8 mouse cellular contexts compared by ENCODE assay signal in genomic region chr6:117249230-117249921, GRCm38 (mm10).
DNase-seq lines count a peak whose midpoint lies in the region; ATAC-seq and TF ChIP-seq lines count a peak whose summit lies in the region.

No protein-coding gene starts in this region.

- H3K27me3 ChIP-seq in midbrain, embryonic 11.5 days (ENCODE audit: control insufficient read depth, insufficient read depth, low read length) = no peaks in the 10 kb centered on the region
- H3K27me3 ChIP-seq in midbrain, embryonic 14.5 days (ENCODE audit: control insufficient read depth, insufficient read depth, low read length) = no peaks in the 10 kb centered on the region
- H3K27me3 ChIP-seq in limb, embryonic 10.5 days (ENCODE audit: low read depth, poor library complexity, severe bottlenecking) = no peaks in the 10 kb centered on the region

- no peak overlapping the region for H3K4me3 ChIP-seq in midbrain, embryonic 11.5 days (ENCODE audit: low read depth, low read length)
- H3K4me3 ChIP-seq in midbrain, embryonic 14.5 days (replicated peaks; ENCODE audit: low read depth, low read length) = no peak overlapping the region
- H3K4me3 ChIP-seq in cortical plate, adult 2 months (ENCODE audit: insufficient read depth, low read length) = no peak overlapping the region
- H3K4me3 ChIP-seq in limb, embryonic 10.5 days = no peak overlapping the region

- peak; percentile 28; the same call in 1 of the 2 replicates for TF ChIP-seq CTCF in cortical plate, adult 2 months (IDR thresholded peaks at IDR 0.05; ENCODE audit: extremely low read depth, insufficient read depth, low read length)

- H3K9me3 ChIP-seq in midbrain, embryonic 11.5 days (ENCODE audit: control insufficient read depth, low read length) = no peaks in the 10 kb centered on the region
- H3K9me3 ChIP-seq in midbrain, embryonic 14.5 days (ENCODE audit: control insufficient read depth, low read length) = no peaks in the 10 kb centered on the region
- no peaks in the 10 kb centered on the region for H3K9me3 ChIP-seq in limb, embryonic 10.5 days (replicated peaks)

- TF ChIP-seq POLR2A in cortical plate, adult 2 months (IDR thresholded peaks at IDR 0.05; ENCODE audit: extremely low read depth, insufficient read depth, low read length) = no peak

- no peak for ATAC-seq in midbrain, embryonic 11.5 days (ENCODE audit: low FRiP score)
- ATAC-seq in midbrain, embryonic 14.5 days (ENCODE audit: low FRiP score, low TSS enrichment) = no peak
- ATAC-seq in inflammation-experienced regulatory T-cells, adult 6 months = no peak

- no peaks in the 10 kb centered on the region for H3K36me3 ChIP-seq in midbrain, embryonic 11.5 days (ENCODE audit: control insufficient read depth, insufficient read depth, low read length)
- no peaks in the 10 kb centered on the region for H3K36me3 ChIP-seq in midbrain, embryonic 14.5 days (ENCODE audit: control insufficient read depth, insufficient read depth, low read length)
- H3K36me3 ChIP-seq in limb, embryonic 10.5 days = no peaks in the 10 kb centered on the region

- H3K4me1 ChIP-seq in midbrain, embryonic 11.5 days (ENCODE audit: control insufficient read depth, insufficient read depth, low read length) = peaks cover 8% of the 10 kb centered on the region; the same call in 1 of the 2 replicates
- H3K4me1 ChIP-seq in midbrain, embryonic 14.5 days (ENCODE audit: control insufficient read depth, insufficient read depth, low read length) = no peaks in the 10 kb centered on the region
- no peaks in the 10 kb centered on the region for H3K4me1 ChIP-seq in cortical plate, adult 2 months (ENCODE audit: control insufficient read depth, insufficient read depth, low read length)
- peaks cover 38% of the 10 kb centered on the region for H3K4me1 ChIP-seq in limb, embryonic 10.5 days

- H3K4me2 ChIP-seq in midbrain, embryonic 11.5 days = no peak overlapping the region
- H3K4me2 ChIP-seq in midbrain, embryonic 14.5 days (ENCODE audit: low read length) = no peak overlapping the region

- DNase-seq in adrenal gland, adult (ENCODE audit: inconsistent age in 2 of 2, low spot score in 1 of 2) = peak; percentile 37 to 71
- no peak for DNase-seq in adrenal gland, adult 8-10 months
- DNase-seq in midbrain, embryonic 11.5 days (ENCODE audit: low spot score, missing footprints) = peak; percentile 83
- no peak for DNase-seq in midbrain, embryonic 14.5 days
- peak; percentile 65 for DNase-seq in limb, embryonic 10.5 days (ENCODE audit: low spot score)
- DNase-seq in frontal cortex, postnatal 10 days (ENCODE audit: low spot score in 2 of 2) = no peak

- 81% methylated on average over 18 of the region's 18 CpGs for WGBS in midbrain, embryonic 11.5 days
- 82% methylated on average over 18 of the region's 18 CpGs for WGBS in midbrain, embryonic 14.5 days
- 77% methylated on average over 18 of the region's 18 CpGs for WGBS in limb, embryonic 10.5 days

- H3K27ac ChIP-seq in midbrain, embryonic 11.5 days (ENCODE audit: low read depth, low read length) = no peak overlapping the region
- H3K27ac ChIP-seq in midbrain, embryonic 14.5 days (replicated peaks; ENCODE audit: low read depth, low read length) = no peak overlapping the region
- H3K27ac ChIP-seq in cortical plate, adult 2 months (ENCODE audit: insufficient read depth, low read length) = no peak overlapping the region
- H3K27ac ChIP-seq in limb, embryonic 10.5 days = peak overlapping the region; percentile 14; the same call in 1 of the 2 replicates

- H3K9ac ChIP-seq in midbrain, embryonic 11.5 days (ENCODE audit: low read length) = no peak overlapping the region
- H3K9ac ChIP-seq in midbrain, embryonic 14.5 days (replicated peaks; ENCODE audit: low read length) = no peak overlapping the region

Comparison
In these comparisons a context has a peak if more than half of its experiments do, and no peak if none do; other contexts are left out.
1. DNase-seq: peak in adrenal gland, adult (2 of 2), midbrain, embryonic 11.5 days (single experiment) and limb, embryonic 10.5 days (single experiment); none in adrenal gland, adult 8-10 months (single experiment), midbrain, embryonic 14.5 days (single experiment) and frontal cortex, postnatal 10 days (0 of 2).